Mouse (Mus musculus): ENCODE data around the gene Tspoap1.

The Tspoap1 gene

DNA sequence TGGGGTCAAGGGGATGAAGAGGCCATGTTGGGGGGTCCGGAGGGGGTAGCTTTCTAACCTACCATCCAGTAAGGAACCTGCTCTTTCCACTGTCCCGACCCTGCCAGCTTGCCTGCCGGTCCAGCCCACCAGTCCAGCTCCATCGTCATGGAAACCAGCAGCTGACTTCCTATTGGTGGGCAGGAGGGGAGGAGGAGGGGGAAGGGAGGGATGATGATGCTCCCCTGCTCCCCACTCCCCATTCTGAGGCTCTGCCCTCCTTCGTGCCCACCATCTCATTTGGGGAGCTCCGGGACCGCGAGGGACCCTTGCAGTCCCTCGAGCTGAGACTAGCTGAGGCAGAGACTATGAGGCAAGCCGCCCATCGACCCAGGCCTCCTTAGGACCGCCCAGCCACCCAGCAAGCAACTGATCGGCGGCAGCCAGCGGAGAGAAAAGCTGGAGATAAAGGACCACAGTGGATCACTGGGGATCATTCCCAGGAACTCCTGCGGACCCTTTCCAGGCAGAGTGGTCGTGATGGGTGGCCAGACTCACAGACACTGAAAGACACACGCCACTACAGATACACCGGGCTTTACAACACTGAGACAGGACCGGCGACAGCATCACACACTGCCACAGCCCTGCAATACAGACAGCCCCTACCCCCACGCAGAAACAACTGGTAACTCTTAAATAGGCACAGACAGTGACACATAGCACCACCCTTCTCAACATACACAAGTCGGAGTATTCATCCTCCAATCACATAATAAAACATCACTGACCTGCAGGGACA lies at the start of gene Tspoap1:
Gene Tspoap1 (plus strand): TSS at position 241 of the 781 bp plus-strand sequence.
- DNase-seq (ENCODE audit: low spot score), result no peak

- DNase-seq (ENCODE audit: low spot score), result no peak
These were observed 48.2 kb upstream of the Tspoap1 start for GRCm38 (mm10) chr11:87712188-87712587.

GRCm38 (mm10) chr11:87715999-87716398 lies 44.3 kb upstream of the Tspoap1 start:
- DNase-seq (ENCODE audit: low spot score), result no peak

DNA sequence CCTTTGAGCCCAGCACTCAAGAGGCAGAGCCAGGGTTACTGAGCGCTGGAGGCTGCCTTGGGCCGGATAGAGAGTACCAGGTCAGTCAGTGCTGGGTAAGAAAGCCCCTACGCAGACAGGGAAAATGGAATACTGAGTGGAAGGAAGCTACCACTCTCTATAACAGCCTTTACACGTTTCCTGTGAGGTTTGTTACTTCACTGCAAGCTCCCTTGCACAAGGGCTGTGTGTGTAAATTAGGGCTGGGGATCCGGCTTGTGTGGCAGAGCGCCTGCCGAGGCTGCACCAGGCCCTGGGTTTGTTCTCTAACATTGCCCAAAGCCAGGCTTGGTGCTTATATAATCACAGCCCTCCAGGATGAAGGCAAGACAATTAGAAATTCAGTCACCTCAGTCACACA lies 40.8 kb upstream of the Tspoap1 start:
- no peak for DNase-seq (ENCODE audit: low spot score)

- DNase-seq (ENCODE audit: low spot score), result no peak
These were observed 40.0 kb upstream of the Tspoap1 start for GRCm38 (mm10) chr11:87720324-87720723.

GRCm38 (mm10) chr11:87720839-87721238 lies 39.5 kb upstream of the Tspoap1 start:
- no peak for DNase-seq (ENCODE audit: low spot score)

DNA sequence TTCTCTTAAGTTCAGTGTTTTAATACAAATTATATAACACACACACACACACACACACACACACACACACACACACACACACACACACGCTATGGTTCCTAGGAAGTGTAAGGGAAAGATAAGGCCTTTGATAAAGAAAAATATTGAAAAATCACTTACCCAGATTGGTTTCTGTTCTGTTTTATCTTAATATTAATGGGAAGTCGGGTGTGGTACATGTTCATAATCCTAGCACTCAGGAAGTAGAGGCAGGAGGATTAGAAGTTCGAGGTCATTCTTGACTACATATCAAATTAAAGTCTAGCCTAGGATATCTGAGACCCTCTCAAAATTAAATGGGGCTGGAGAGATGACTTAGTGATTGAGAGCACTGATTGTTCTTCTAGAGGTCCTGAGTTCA lies 38.2 kb upstream of the Tspoap1 start:
- DNase-seq (ENCODE audit: low spot score), result no peak

DNA sequence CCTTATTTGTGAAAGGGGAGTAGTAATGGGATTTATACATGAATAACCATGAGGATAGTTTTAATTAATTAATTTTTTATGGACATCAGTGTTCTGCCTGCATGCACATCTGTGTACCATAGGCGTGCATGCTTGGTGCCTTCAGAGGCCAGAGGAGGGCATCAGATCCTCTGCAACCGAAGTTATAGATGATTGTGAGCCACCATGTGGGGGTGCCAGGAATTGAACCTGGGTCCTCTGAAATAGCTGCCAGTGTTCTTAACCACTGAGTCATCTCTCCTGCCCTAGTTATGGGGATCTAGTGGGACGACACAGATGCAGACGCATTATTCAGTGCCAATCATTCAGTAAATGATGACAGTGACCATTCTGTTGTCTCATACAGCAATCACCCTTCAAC lies 37.5 kb upstream of the Tspoap1 start:
- no peak for DNase-seq (ENCODE audit: low spot score)

DNA sequence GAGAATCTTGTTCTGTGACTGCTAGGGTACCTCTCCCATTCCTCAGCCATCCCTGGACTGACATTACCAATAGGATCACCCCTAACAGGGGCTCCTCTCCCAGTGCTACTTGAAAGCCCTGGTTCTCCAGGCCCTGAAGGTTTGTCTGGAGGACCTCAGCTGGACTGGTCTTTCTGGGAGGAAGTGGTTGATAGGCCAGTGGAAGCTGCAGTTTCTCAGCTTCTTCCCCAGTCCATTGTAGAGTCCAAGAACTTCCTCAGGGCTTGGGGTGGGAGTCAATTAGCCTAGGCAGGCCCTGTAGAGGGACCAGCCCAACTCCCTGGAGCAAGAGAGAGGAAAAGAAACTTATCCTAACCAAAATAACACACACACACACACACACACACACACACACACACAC lies 34.8 kb upstream of the Tspoap1 start:
- DNase-seq (ENCODE audit: low spot score), result no peak

DNA sequence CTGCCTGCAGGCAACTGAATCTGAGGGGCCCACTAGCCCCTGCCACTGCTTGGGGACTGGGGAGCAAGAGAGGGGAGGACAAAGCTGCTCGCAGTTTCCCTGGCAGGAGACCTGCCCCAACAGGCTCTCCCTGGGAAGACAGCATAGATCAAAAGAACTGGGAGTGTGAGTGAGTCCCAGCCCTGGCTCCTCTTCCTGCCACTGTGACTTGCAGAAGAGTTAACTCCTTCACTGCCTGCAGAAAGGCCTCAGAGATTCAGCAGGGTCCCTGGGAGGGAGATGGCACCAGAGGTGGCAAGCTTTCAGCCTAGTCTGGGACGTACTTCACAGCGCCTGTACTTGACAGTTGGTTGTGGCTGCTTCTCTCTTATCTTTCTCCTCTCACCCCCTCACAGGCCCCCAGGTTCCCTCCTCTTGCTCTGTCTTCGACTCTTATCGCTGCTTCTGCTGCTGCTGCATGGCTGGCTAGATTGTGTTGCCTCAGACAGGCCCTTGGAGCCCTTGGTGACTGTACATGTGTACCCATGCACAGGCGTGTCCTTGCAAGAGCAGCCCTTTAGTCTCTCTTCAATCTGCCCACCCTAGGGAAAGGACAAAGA lies 34.3 kb upstream of the Tspoap1 start:
- DNase-seq (ENCODE audit: low spot score), result no peak

DNA sequence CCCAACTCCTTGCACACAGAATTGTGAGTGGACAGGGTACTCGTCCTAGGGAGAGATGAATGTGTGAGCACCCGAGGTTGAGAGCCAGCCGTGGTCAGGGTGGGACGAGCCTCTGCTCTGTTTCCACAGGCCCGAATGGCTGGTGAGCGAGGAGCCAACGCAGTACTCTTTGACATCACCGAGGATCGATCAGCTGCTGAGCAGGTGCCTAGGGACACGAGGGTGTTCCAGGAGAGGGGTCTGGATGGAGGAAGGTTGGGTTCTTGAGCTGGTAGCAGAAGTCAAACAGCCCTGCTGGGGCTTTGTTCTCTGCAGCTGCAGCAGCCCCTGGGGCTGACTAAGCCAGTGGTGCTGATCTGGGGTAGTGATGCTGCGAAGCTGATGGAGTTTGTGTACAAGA lies 33.3 kb upstream of the Tspoap1 start:
- no peak for DNase-seq (ENCODE audit: low spot score)

- no peak for DNase-seq (ENCODE audit: low spot score)
These were observed 32.9 kb upstream of the Tspoap1 start for GRCm38 (mm10) chr11:87727471-87727870.

DNA sequence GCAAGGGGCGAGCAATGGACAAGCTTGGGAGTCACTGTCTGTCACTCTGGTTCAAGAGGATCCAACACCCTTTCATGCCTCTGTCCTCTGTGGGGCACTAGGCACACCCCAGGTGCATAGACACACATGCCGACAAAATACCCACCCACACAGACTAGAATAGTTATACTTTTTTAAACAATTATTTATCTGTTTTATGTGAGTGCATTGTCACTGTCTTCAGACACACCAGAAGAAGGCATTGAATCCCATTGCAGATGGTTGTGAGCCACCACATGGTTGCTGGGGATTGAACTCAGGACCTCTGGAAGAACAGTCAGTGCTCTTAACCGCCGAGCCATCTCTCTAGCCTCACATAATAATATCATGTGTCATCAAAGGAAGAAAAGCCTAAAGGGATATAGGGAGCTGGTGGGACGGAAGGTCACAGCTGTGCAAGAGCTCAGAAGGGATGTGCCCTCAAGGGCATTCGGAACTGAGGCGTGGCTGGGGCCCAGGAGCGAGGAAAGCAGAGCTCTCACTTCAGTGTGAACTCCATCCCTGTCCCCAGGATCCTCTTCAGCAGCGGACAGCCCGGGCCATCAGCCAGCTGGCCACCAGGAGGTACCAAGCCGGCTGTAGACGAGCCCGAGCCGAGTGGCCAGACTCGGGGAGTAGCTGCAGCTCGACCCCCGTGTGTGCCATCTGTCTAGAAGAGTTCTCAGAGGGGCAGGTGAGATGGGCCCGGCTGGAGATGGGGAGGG lies 31.3 kb upstream of the Tspoap1 start:
- no peak for DNase-seq (ENCODE audit: low spot score)

- DNase-seq (ENCODE audit: low spot score), result no peak
These were observed 30.7 kb upstream of the Tspoap1 start for GRCm38 (mm10) chr11:87729593-87730185.

- DNase-seq (ENCODE audit: low spot score), result no peak
These were observed 29.6 kb upstream of the Tspoap1 start for GRCm38 (mm10) chr11:87730652-87731310.

- no peak for DNase-seq (ENCODE audit: low spot score)
These were observed 26.0 kb upstream of the Tspoap1 start for GRCm38 (mm10) chr11:87734346-87734745.

DNA sequence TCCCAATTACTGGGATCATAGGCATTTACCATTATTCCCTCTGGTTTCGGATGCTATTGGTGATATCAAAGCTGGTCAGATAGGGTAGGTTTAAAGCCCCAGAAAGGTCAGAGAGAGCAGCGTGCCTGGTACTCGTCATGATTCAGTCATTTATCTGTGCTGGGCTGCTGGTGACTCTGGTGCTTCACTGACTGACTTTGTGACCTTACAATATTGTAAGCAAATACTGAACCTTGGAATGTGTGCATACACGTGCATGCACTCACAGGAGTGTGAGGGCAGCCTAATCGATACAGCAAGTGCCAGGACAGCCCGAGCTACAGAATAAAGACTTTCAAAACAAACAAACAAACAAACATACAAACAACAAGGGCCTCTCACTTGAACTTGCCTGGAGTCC lies 24.6 kb upstream of the Tspoap1 start:
- no peak for DNase-seq (ENCODE audit: low spot score)

- DNase-seq (ENCODE audit: low spot score), result peak; percentile 61
These were observed 23.6 kb upstream of the Tspoap1 start for GRCm38 (mm10) chr11:87736647-87737134.

DNA sequence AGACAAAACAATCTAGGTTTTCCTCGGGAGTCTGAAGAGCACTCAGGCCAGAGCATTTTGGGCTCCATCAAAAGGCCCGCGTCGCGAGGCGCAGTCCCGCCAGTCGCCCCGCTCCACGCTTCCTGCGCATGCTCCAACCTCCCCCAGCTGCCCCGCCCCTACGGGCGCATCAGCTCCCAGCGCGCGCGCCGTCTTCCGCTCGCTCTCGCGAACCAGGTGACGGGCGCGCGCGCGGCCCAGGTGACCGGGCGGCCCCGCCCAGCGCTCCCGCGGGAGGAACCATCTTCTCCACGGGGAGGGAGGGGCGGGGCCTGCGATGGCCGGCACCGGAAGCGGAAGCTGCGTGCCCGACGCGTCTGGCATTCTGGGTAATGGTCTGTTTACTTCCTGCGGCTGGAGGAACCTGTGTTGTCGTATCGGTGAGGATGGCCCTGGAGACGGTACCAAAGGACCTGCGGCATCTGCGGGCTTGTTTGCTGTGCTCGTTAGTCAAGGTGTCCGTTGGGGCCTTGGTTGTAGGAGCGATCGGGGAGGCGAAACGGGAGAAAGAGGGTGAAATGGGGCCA lies 23.1 kb upstream of the Tspoap1 start, which contains the start of gene Supt4a:
Gene Supt4a (plus strand): TSS at position 378 of the 566 bp plus-strand sequence.
- DNase-seq (ENCODE audit: low spot score), result peak; percentile 96

GRCm38 (mm10) chr11:87743691-87744090 lies 16.6 kb upstream of the Tspoap1 start:
- DNase-seq (ENCODE audit: low spot score), result no peak

- DNase-seq (ENCODE audit: low spot score), result no peak
These were observed 15.4 kb upstream of the Tspoap1 start for GRCm38 (mm10) chr11:87744964-87745363.

Data from ovary, postnatal 36 days (tissue).